Mouse (Mus musculus): ENCODE results near the gene Mtfr2. TPM values are rescaled to one million over a fixed set of nuclear protein-coding genes. Genes with fewer than 3 reads are reported as not detected.

Gene Mtfr2
- 2.5 and 17.6 TPM in 2 replicates for polyA plus RNA-seq (2012; ENCODE audit: low replicate concordance)

GRCm38 (mm10) chr10:20347285-20348214, at the start of gene Mtfr2:
TSS of gene Mtfr2 (plus strand) at chr10:20347770.

GRCm38 (mm10) chr10:20311918-20312735, 35.4 kb upstream of the Mtfr2 start, which contains the start of gene Bclaf1:
TSS of gene Bclaf1 (plus strand) at chr10:20312469.

Other genes with a start within 250 kb of the Mtfr2 start
- 17.4 and 25.2 TPM in 2 replicates for gene Map7, start 199.3 kb upstream of the Mtfr2 start, polyA plus RNA-seq (2012; ENCODE audit: low replicate concordance)
- 4.9 and 13.5 TPM in 2 replicates for gene Bclaf1, start 35.3 kb upstream of the Mtfr2 start, polyA plus RNA-seq (2012; ENCODE audit: low replicate concordance)

Measured in leukemia stem cell, adult 10-12 weeks (primary cell).